Mouse (Mus musculus): ENCODE data around the gene AI837181. TPM values are rescaled to one million over a fixed set of nuclear protein-coding genes. Genes with fewer than 3 reads are reported as not detected.

The AI837181 gene
- total and polyA plus RNA-seq, 2 experiments from 2014 or later = 74.1 to 98.8 TPM

- ATAC-seq (ENCODE audit: low FRiP score) (no peak), DNase-seq (ENCODE audit: low spot score) (no peak)
- peaks cover 10% of the 10 kb centered on the region; the same call in 1 of the 2 replicates for H3K4me1 ChIP-seq (ENCODE audit: insufficient read depth, low read length)
- H3K4me3 ChIP-seq (ENCODE audit: low read depth, low read length) = no peak overlapping the region
- H3K36me3 ChIP-seq (ENCODE audit: insufficient read depth, low read length) = peaks cover 31% of the 10 kb centered on the region
- no peak for TF ChIP-seq CTCF (IDR thresholded peaks at IDR 0.05)
- 97% methylated on average over 9 of the region's 9 CpGs for WGBS
- no peak overlapping the region for H3K9ac ChIP-seq (replicated peaks; ENCODE audit: low read length, poor library complexity, severe bottlenecking)
- no peaks in the 10 kb centered on the region for H3K9me3 ChIP-seq (ENCODE audit: low read length)
- H3K27ac ChIP-seq (ENCODE audit: low read depth, low read length) = no peak overlapping the region
- no peak overlapping the region for H3K4me2 ChIP-seq (ENCODE audit: low read depth, low read length, poor library complexity, severe bottlenecking)
- no peaks in the 10 kb centered on the region for H3K27me3 ChIP-seq (ENCODE audit: insufficient read depth, low read length)
Observed at GRCm38 (mm10) chr19:5419630-5420029, 5.3 kb upstream of the AI837181 start.

- ATAC-seq (ENCODE audit: low FRiP score) (no peak), DNase-seq (ENCODE audit: low spot score) (no peak)
- Histone ChIP-seq H3K27me3 (ENCODE audit: insufficient read depth, low read length) (no peaks in the 10 kb centered on the region), H3K9ac (replicated peaks; ENCODE audit: low read length, poor library complexity, severe bottlenecking) (no peak overlapping the region), H3K4me2 (ENCODE audit: low read depth, low read length, poor library complexity, severe bottlenecking) (no peak overlapping the region), H3K4me1 (ENCODE audit: insufficient read depth, low read length) (peaks cover 10% of the 10 kb centered on the region), H3K4me3 (ENCODE audit: low read depth, low read length) (no peak overlapping the region), H3K27ac (ENCODE audit: low read depth, low read length) (no peak overlapping the region), H3K9me3 (ENCODE audit: low read length) (no peaks in the 10 kb centered on the region), H3K36me3 (ENCODE audit: insufficient read depth, low read length) (peaks cover 31% of the 10 kb centered on the region)
- 94% methylated on average over 6 of the region's 6 CpGs for whole genome bisulfite sequencing
- TF ChIP-seq CTCF (IDR thresholded peaks at IDR 0.05) = no peak
Observed at GRCm38 (mm10) chr19:5420579-5420978, 4.4 kb upstream of the AI837181 start.

GRCm38 (mm10) chr19:5421784-5422183 is 3.2 kb upstream of the AI837181 start:
- no peak overlapping the region for H3K9ac ChIP-seq (replicated peaks; ENCODE audit: low read length, poor library complexity, severe bottlenecking)
- H3K4me2 ChIP-seq (ENCODE audit: low read depth, low read length, poor library complexity, severe bottlenecking) = no peak overlapping the region
- no peaks in the 10 kb centered on the region for H3K9me3 ChIP-seq (ENCODE audit: low read length)
- H3K36me3 ChIP-seq (ENCODE audit: insufficient read depth, low read length) = peaks cover 40% of the 10 kb centered on the region
- TF ChIP-seq CTCF (IDR thresholded peaks at IDR 0.05) = no peak
- H3K4me3 ChIP-seq (ENCODE audit: low read depth, low read length) = no peak overlapping the region
- no peak overlapping the region for H3K27ac ChIP-seq (ENCODE audit: low read depth, low read length)
- DNase-seq (ENCODE audit: low spot score) (no peak), ATAC-seq (ENCODE audit: low FRiP score) (no peak)
- peaks cover 20% of the 10 kb centered on the region for H3K4me1 ChIP-seq (ENCODE audit: insufficient read depth, low read length)
- H3K27me3 ChIP-seq (ENCODE audit: insufficient read depth, low read length) = no peaks in the 10 kb centered on the region
- 88% methylated on average over 5 of the region's 5 CpGs for WGBS

- Histone ChIP-seq H3K4me2 (ENCODE audit: low read depth, low read length, poor library complexity, severe bottlenecking) (no peak overlapping the region), H3K36me3 (ENCODE audit: insufficient read depth, low read length) (peaks cover 42% of the 10 kb centered on the region), H3K27ac (ENCODE audit: low read depth, low read length) (no peak overlapping the region), H3K9me3 (ENCODE audit: low read length) (no peaks in the 10 kb centered on the region), H3K9ac (replicated peaks; ENCODE audit: low read length, poor library complexity, severe bottlenecking) (no peak overlapping the region), H3K4me1 (ENCODE audit: insufficient read depth, low read length) (peaks cover 20% of the 10 kb centered on the region), H3K27me3 (ENCODE audit: insufficient read depth, low read length) (no peaks in the 10 kb centered on the region), H3K4me3 (ENCODE audit: low read depth, low read length) (no peak overlapping the region)
- no peak for TF ChIP-seq CTCF (IDR thresholded peaks at IDR 0.05)
- ATAC-seq (ENCODE audit: low FRiP score) = no peak
- 89% methylated on average over 10 of the region's 10 CpGs for WGBS
- no peak for DNase-seq (ENCODE audit: low spot score)
Observed at GRCm38 (mm10) chr19:5422267-5422666, 2.7 kb upstream of the AI837181 start.

GRCm38 (mm10) chr19:5422895-5423443 is 2.0 kb upstream of the AI837181 start:
- Histone ChIP-seq H3K4me1 (ENCODE audit: insufficient read depth, low read length) (peaks cover 20% of the 10 kb centered on the region), H3K27ac (ENCODE audit: low read depth, low read length) (no peak overlapping the region), H3K4me2 (ENCODE audit: low read depth, low read length, poor library complexity, severe bottlenecking) (peak overlapping the region; percentile 81), H3K9me3 (ENCODE audit: low read length) (no peaks in the 10 kb centered on the region), H3K27me3 (ENCODE audit: insufficient read depth, low read length) (no peaks in the 10 kb centered on the region), H3K36me3 (ENCODE audit: insufficient read depth, low read length) (peaks cover 42% of the 10 kb centered on the region), H3K9ac (replicated peaks; ENCODE audit: low read length, poor library complexity, severe bottlenecking) (0 out of 2 replicates have a peak overlapping the region, but pooled peaks have one; percentile 95), H3K4me3 (ENCODE audit: low read depth, low read length) (peak overlapping the region; percentile 70; the same call in 1 of the 2 replicates)
- ATAC-seq (ENCODE audit: low FRiP score) (no peak), DNase-seq (ENCODE audit: low spot score) (no peak)
- TF ChIP-seq CTCF (IDR thresholded peaks at IDR 0.05) = no peak
- 68% methylated on average over 9 of the region's 9 CpGs for WGBS

GRCm38 (mm10) chr19:5423561-5423960 is 1.4 kb upstream of the AI837181 start:
- Histone ChIP-seq H3K27me3 (ENCODE audit: insufficient read depth, low read length) (no peaks in the 10 kb centered on the region), H3K9me3 (ENCODE audit: low read length) (no peaks in the 10 kb centered on the region), H3K4me2 (ENCODE audit: low read depth, low read length, poor library complexity, severe bottlenecking) (peak overlapping the region; percentile 81), H3K36me3 (ENCODE audit: insufficient read depth, low read length) (peaks cover 36% of the 10 kb centered on the region), H3K9ac (replicated peaks; ENCODE audit: low read length, poor library complexity, severe bottlenecking) (peak overlapping the region; percentile 95), H3K4me3 (ENCODE audit: low read depth, low read length) (peak overlapping the region; percentile 70), H3K4me1 (ENCODE audit: insufficient read depth, low read length) (peaks cover 20% of the 10 kb centered on the region), H3K27ac (ENCODE audit: low read depth, low read length) (peak overlapping the region; percentile 86)
- TF ChIP-seq CTCF (IDR thresholded peaks at IDR 0.05) = no peak
- ATAC-seq (ENCODE audit: low FRiP score) (no peak), DNase-seq (ENCODE audit: low spot score) (no peak)
- WGBS = 59% methylated on average over 12 of the region's 12 CpGs

Measured in midbrain, postnatal 0 days (tissue).